Mouse (Mus musculus) myocyte (in vitro differentiated cells): ENCODE measurements around the gene Syt6.

Source experiments
- CEBPB ChIP-seq: IDR thresholded peaks from 2 replicates; pipeline ENCODE4 v1.6.1; 2011; ENCODE audit warnings: mild to moderate bottlenecking, moderate library complexity; ENCODE audit not compliant: poor library complexity, insufficient read depth, severe bottlenecking
- E2F4 ChIP-seq: IDR thresholded peaks from one replicate; pipeline ENCODE4 v1.6.1; 2011; ENCODE audit warnings: mild to moderate bottlenecking, control low read depth, moderate library complexity; ENCODE audit not compliant: insufficient read depth
- MYOD1 ChIP-seq, 3 experiments: IDR thresholded peaks; one replicate each; pipeline ENCODE4 v1.6.1; 2011; ENCODE audit warnings: control low read depth in 2 of 3, low read depth in 2 of 3, mild to moderate bottlenecking in 2 of 3, moderate library complexity in 1 of 3; ENCODE audit not compliant: insufficient read length in 2 of 3, control insufficient read depth in 1 of 3
- MYOG ChIP-seq, 3 experiments: IDR thresholded peaks; one replicate each; pipeline ENCODE4 v1.6.1; 2011; ENCODE audit warnings: control low read depth in 2 of 3, low read depth in 2 of 3, mild to moderate bottlenecking in 2 of 3; ENCODE audit not compliant: insufficient read length in 2 of 3, control insufficient read depth in 1 of 3, insufficient read depth in 1 of 3
- POLR2A ChIP-seq: IDR thresholded peaks from one replicate; pipeline ENCODE4 v1.6.1; 2011; ENCODE audit warnings: low read depth, mild to moderate bottlenecking, control low read depth, moderate library complexity; ENCODE audit not compliant: insufficient read length
- POLR2AphosphoS2 ChIP-seq: IDR thresholded peaks from one replicate; pipeline ENCODE4 v1.6.1; 2011; ENCODE audit warnings: low read depth, control low read depth; ENCODE audit not compliant: insufficient read length
- USF1 ChIP-seq: IDR thresholded peaks from one replicate; pipeline ENCODE4 v1.6.1; 2011; ENCODE audit warnings: low read depth, mild to moderate bottlenecking, control low read depth, moderate library complexity

DNA sequence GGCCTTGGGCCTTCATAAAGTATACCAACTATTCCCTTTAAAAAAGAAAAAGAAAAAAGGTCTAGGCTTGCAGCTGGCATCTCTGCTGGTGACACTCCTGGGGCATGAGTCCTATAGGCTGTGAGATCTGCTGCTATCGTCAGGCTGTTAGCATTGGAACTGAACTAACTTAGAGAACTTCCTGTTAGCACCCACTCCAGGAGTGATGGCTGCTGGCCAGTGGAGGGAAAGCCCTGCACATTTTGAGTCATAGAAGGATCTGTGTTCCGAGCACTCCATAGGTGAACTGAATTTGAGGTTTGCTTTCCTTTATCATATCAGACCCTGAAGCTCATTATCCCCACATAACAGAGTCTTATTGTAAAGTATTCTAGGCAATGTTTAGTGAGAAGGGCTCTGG lies 85.0 kb downstream of the Syt6 start:
- TF ChIP-seq E2F4 (no peak), POLR2A (no peak), CEBPB (no peak), MYOD1 (IDR thresholded peaks at IDR 0.05; ENCODE audit: control insufficient read depth in 1 of 3, insufficient read length in 2 of 3, low read depth in 2 of 3) (no peak), USF1 (no peak), MYOG (IDR thresholded peaks at IDR 0.05; ENCODE audit: control insufficient read depth in 1 of 3, insufficient read depth in 1 of 3, insufficient read length in 2 of 3, low read depth in 2 of 3) (no peak), POLR2AphosphoS2 (no peak)
